Mouse (Mus musculus) layer of hippocampus, postnatal 14 days (tissue): ENCODE data around the gene Gpr25. TPM values are rescaled to one million over a fixed set of nuclear protein-coding genes. Genes with fewer than 3 reads are reported as not detected.
A peak's percentile ranks its signal among the peaks of the same experiment; 100 is the strongest.

Source experiments
- DNase-seq, 2 experiments: peaks; one replicate each; pipeline ENCODE4 v3.0.0; 2021 to 2022; ENCODE audit warnings: low spot score in 2 of 2, mixed read lengths in 1 of 2
- long read RNA-seq, 2 experiments: library from polyadenylated mRNA; stranded (forward); transcript quantifications; one replicate each; pipeline ENCODE4 v2.0.0; 2021
- total RNA-seq, 2 experiments: library from RNA; stranded (reverse); gene quantifications; 2 replicates each; pipeline ENCODE4 v1.2.3; 2021

Gpr25 gene
- total RNA-seq: 1 to 10 TPM; 8.0 to 9.1 TPM
- long read RNA-seq, experiment 1, transcript Gpr25-201 (1 exons, 1,077 nt): major isoform, 9 of 10 reads
- long read RNA-seq, experiment 1, partial matches to known transcripts: 0 of 10 reads
- long read RNA-seq, experiment 1, other reads (novel, unspliced or antisense): 1 of 10 reads
- long read RNA-seq, experiment 2: 0 reads

DNA sequence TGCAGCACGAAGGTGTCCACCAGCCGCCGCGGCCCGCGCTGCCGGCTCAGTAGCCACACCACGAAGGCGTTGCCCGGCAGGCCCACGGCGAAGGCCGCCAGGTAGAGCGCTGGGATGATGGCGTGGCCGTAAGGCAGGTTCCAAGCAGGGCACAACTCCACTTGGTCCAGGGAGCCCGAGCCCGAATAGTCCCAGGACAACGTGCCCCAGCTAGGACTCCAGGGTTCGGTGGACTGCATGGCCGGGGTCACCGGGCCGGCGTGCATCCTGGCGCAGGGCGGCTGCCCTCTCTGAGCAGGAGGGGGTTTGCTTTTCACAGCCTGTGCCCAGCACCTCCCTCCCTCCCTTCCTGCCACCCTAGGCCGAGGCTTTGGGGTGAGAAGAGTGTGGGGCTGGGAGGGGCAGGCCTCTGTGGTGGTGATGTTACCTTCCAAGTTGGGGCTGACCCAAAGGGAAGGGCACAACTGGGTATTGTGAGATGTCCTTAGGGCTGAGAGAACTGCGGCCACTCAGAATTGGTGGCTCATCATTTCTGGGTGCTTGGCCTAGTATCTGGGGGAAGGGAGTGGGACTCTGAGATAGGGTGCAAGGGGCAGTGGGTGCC, at the start of gene Gpr25:
Gene Gpr25, minus strand, starts transcription at position 239 of the 604 bp plus-strand sequence.
- no peak for DNase-seq

DNA sequence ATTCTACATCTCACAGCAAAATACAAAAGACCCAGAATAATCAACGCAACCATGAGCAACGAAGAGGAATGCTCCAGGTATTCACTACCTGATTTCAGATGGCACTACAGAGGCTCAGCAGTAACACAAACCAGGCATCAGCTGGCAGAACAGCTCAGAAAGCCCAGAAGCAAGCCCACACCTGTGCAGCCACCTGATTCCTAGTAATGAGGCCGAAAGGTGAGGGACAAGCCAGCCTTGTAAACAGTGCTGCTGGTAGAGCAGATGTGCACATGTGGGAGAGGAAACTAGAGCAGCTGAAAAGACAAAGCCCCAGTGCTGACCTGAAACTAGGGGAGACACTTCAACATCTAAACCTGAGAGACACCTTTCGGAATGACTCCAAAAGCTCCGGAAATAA, 48.5 kb upstream of the Gpr25 start:
- DNase-seq: no peak

DNA sequence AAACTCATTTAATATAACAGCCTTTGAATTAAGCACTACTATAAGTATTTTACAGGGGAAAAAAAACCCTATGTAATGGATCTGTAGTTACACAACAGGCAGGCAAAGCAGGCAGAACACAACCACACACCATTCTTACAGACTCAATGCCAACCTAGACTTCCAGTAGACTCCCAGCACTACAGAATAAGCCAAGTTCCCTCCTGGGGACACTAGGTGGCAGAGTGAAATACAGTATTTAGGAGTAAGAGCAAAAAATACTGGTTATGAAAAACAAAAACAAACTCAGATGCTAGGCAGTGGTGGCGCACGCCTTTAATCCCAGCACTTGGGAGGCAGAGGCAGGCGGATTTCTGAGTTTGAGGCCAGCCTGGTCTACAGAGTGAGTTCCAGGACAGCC, 45.8 kb upstream of the Gpr25 start:
- peak in 1 of 2 experiments; percentile 36 for DNase-seq

GRCm38 (mm10) chr1:136293961-136294360, 33.3 kb upstream of the Gpr25 start:
- DNase-seq: no peak

DNA sequence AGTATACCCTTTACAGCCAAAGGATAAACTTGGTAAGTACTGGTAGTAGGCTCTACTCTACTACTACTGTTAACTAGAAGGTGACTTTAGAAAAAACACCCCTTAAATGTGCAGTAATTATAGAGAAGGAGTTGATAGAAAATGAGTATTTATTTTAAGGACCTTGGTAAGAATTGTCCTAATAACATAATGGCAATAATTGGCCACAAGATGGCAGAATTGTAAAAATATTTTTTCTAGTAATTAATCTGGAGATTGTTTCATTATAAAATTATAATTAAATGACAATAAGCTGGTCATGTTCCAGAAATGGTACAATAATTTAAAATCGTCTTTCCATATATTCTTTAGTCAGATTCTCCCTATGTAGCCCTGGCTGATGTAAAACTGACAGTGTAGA, 29.1 kb upstream of the Gpr25 start:
- DNase-seq: no peak

DNA sequence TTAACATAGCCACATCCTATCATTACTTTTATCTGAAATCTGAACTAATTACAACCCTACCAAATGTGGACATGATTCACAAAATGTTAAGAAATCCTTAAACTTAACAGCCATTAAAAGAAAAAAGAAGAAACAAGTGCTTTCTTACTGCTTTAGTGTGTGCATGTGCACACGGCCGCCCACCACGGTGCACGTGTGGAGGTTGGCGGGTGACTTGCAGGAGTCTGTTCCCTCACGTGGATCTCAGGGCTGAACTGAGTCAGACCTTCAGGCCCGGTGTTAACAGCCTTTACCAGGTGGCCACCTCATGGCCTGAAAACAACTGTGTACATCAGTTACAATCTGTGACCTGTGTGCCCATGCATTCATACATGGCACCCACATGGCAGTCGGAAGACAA, 16.7 kb upstream of the Gpr25 start:
- DNase-seq: no peak

DNA sequence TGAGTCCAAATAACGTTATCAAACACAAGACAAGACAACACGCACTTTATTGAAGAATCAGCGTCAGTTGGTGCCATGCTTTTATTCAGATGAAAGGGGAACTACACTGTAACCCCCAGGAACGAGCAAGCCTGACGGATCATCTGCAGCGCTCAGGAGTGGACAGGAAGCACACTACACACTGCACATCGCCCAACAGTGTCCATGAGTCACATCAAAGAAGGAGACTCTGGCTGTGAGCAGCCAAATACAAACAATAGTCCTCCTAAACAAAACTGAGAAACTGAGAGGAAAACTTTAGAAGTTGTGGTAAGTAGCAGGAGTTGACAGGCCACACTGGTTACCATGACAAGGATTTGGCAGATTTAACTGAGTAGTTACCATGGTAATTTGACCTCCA, 7.6 kb upstream of the Gpr25 start:
- no peak for DNase-seq

DNA sequence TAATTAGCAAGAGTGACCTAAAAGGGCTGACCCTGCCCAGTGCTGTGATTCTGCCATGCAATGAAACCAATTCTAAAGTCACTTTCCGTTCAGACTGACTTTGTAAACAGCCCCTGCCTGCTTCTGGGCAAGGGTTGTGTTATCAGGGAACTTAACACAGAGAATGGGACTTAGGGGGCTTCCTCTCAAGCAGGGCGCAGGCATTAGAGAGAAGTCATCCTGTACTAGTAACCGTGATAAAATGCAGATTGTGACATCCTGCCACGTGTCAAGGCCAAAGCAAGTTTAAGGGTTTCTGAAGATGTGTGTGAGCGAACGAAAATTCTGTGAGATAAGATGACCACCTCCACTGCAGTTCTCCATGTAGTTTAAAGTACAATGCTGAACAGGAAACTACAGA, 5.5 kb upstream of the Gpr25 start:
- DNase-seq: no peak

- DNase-seq: no peak
These were observed 2.7 kb upstream of the Gpr25 start for GRCm38 (mm10) chr1:136263355-136263754.

- peak; percentile 71 to 73 for DNase-seq
These were observed 609 bp downstream of the Gpr25 start for GRCm38 (mm10) chr1:136259893-136260634.

- DNase-seq: peak in 1 of 2 experiments; percentile 13
These were observed 1.2 kb downstream of the Gpr25 start for GRCm38 (mm10) chr1:136259543-136259892.

DNA sequence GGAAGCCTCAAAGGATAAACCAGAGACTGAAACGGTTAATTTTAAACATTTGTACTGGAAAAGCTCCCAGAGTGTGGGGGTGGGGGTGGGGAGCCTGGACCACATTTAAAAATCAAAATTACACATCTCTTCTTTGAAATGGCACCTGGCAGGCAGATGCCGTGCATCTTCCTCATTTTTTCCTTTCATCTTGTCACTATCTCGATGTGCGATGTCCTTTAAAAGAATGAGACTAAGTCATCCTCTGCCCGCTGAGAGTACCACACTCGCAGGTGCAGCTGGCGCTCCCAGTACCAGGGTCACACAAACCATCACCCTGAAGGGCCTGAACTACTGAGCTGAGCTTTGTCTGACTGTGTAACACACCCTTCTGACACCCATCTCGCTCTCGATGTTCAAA, 2.2 kb downstream of the Gpr25 start:
- no peak for DNase-seq

- no peak for DNase-seq
These were observed 5.0 kb downstream of the Gpr25 start for GRCm38 (mm10) chr1:136255657-136256056.

DNA sequence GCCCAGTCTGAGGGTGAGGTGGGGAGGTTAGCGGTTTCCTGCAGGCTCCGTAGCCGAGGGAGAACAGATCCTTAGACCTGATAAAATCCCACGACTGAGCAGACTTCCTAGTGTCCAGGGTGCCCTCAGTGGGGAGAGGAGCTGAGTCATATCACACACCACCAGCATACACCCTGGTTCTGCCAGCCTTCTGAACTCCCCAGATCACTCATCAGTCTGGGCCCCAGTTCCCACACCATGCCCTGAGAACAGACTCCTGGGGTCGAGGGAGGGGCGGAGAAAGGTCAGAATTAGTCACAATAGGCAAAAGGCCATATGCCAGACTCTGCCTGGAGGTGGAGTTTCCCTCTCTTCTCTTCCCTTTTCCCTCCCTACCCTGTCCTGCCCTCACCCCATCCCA, 5.5 kb downstream of the Gpr25 start:
- no peak for DNase-seq

DNA sequence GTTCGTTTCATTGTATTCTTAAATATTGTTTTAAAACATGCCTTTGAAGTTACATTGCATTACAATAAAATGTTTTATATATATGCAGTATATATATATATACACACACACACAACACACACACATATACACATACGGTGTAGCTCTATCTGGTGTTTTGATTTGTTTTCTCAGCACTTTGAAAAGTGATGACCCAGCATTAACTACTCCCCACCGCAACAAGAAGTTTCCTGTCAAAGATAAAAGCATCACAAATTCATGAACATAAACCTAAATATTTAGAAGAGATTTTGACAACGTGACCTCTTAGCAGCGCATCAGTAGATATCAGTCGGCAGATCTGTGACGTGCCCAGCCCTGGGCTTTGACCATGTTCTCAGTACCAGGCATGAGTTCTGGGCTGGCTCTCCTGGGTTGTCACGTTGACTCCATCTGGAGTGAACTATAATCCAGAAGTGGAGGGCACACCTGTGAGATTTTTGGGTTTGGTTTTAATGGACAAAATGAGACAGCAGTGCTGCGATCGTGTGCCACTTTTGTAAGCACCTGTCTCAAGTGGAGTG, 6.1 kb downstream of the Gpr25 start:
- no peak for DNase-seq

- DNase-seq: no peak
These were observed 7.2 kb downstream of the Gpr25 start for GRCm38 (mm10) chr1:136253472-136253871.

- no peak for DNase-seq
These were observed 11.0 kb downstream of the Gpr25 start for GRCm38 (mm10) chr1:136249662-136250061.

- no peak for DNase-seq
These were observed 13.3 kb downstream of the Gpr25 start for GRCm38 (mm10) chr1:136247393-136247792.

DNA sequence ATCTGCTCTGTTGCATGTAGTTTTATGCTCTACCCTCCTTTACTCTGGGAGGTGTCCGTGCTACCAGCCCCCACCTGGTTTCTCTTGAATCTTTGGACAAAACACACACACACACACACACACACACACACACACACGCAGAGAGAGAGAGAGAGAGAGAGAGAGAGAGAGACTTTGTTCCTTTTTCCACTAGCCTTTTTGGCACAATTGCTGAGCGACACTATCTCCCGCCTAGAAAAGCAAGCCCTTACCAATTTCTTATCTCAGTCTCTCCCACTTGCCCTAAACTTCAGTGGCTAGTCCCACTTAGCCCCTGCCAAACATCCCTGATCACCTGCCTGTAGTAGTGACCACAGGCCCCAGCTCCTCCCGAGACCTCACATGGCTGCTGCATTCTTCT, 16.2 kb downstream of the Gpr25 start:
- no peak for DNase-seq

- no peak for DNase-seq
These were observed 18.9 kb downstream of the Gpr25 start for GRCm38 (mm10) chr1:136241801-136242200.

DNA sequence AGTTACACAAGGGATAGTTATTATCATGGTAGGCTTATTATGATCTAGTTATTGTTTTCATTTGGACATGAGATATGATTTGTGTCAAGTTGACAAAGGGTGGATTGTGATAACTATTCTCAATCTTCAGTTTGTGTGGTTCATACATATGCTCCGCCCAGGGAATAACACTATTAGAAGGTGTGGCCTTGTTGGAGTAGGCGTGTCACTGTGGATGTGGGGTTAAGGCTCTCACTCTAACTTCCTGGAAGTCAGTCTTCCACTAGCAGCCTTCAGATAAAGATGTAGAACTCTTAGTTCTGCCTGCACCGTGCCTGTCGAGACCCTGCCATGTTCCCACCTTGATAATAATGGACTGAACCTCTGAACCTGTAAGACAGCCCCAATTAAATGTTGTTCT, 22.2 kb downstream of the Gpr25 start:
- no peak for DNase-seq

GRCm38 (mm10) chr1:136234595-136235092, 26.0 kb downstream of the Gpr25 start:
- DNase-seq: no peak
